Mouse (Mus musculus) mesoderm, embryonic 11.5 days (tissue): ENCODE data around the gene Krtap4-2.
"Not testable (repeated sequence)": the region's sequence is repeated elsewhere in the genome, so short reads cannot be mapped to it uniquely, and the experiment has no call there.

Source experiments
- DNase-seq: peaks from one replicate; pipeline ENCODE4 v3.0.0-alpha.2; 2012; ENCODE audit warnings: low read depth, low spot score

Gene Krtap4-2

GRCm38 (mm10) chr11:99634653-99635134, at the start of gene Krtap4-2:
Gene Krtap4-2, minus strand, starts transcription at chr11:99635084.
- DNase-seq, result no peak

DNA sequence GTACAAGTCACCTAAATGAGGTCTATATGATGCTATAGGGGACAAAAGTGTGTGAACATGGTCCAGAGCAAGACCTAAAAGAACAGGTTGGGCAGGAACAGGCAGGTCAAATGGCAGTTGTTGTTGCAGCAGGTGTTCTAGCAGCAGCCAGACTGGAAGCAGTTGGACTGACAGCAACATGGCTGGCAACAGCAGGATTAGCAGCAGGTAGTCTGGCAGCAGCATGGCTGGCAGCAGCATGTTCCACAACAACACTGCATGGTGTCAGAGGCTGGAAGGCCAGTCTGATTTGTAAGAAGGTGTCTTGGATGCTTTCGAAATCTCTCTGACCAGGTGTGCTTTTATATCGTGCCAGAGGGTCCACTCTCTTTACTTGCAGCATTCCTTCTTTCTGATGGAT, 48.6 kb upstream of the Krtap4-2 start:
- no peak for DNase-seq

- DNase-seq, result no peak
These were observed 31.0 kb upstream of the Krtap4-2 start, which contains the start of gene Krtap4-6 for GRCm38 (mm10) chr11:99665860-99666259. Gene Krtap4-6, minus strand, starts transcription at chr11:99665960.

DNA sequence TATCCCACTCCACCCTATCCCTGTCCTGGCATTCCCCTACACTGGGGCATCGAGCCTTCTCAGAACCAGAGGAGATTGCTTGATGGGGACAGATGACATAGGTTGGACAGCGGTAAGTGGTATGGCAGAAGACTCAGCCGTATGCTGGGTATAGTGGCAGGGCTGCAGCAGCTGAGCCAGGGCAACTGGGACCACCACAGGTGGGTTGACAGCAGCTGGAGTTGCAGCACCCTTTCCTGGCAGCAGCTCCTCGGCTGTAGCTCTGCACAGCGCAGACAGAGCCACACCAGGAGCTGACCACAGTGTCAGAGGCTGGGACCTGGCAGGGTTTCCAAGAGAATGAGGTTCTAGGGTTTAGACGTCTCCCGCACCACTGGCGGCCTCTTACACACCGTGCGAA, 27.9 kb upstream of the Krtap4-2 start:
- DNase-seq, result no peak

DNA sequence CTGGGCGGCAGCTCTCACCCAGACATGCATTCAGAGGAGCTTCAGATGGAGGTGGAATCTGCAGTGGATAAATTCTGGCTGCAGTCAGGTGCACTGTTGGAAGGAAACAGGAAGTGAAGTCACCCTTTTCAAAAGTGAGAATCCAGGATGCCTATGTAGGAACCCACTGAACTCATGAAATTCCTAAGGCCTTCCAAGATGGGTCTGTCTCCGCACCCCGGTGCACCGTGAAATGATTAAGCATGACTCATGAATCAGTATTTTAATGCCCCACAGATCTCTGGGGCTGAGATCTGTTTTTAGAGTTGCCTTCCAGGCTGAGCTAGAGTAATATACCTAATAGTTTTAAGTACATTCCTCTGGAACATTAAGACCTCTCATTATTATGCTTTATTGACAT, 24.4 kb upstream of the Krtap4-2 start:
- no peak for DNase-seq

- DNase-seq, result not testable (repeated sequence)
These were observed 23.7 kb upstream of the Krtap4-2 start, which contains the start of gene Gm11563 for GRCm38 (mm10) chr11:99658467-99659010. Gene Gm11563, minus strand, starts transcription at chr11:99658960.

DNA sequence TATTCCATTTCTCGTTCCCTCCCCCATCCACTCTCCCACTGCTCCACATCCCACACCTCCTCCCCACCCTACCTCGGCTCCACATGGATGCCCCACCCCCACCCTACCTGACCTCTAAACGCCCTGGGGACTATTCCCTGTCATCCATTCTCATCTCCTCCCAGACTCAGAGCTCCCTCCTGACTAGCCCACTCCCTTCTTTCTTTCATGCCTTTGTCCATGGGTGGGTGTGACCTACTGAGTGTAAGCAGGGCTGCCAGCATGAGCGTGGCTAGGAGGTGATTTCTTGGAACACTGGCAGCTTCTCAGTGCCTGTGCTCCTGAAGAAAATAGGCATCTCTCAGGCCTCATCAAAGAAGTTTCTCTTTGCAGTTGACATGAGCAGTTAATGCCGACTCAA, 22.2 kb upstream of the Krtap4-2 start:
- DNase-seq, result no peak

- no peak for DNase-seq
These were observed 15.3 kb upstream of the Krtap4-2 start, which contains the start of gene Gm11555 for GRCm38 (mm10) chr11:99650136-99650535. Gene Gm11555, minus strand, starts transcription at chr11:99650236.

- no peak for DNase-seq
These were observed 11.6 kb upstream of the Krtap4-2 start for GRCm38 (mm10) chr11:99646444-99646843.

- no peak for DNase-seq
These were observed 9.5 kb upstream of the Krtap4-2 start for GRCm38 (mm10) chr11:99644351-99644750.

DNA sequence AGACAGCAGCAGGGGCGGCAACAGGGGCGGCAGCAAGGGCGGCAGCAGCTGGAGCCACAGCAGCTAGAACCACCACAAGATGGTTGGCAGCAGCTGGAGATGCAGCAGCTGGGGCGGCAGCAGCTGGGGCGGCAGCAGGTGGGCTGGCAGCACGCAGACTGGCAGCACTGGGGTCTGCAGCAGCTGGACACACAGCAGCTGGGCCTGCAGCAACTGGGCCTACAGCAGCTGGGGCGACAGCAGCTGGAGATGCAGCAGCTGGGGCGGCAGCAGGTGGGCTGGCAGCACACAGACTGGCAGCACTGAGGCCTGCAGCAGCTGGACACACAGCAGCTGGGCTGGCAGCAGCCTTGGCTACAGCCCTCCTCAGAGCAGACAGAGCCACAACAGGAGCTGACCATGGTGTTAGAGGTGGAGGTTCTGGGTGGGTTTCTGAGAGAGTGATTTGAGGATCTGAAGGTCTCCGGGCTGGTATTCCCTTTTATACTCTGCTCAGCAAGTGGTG, 8.8 kb upstream of the Krtap4-2 start, which contains the start of gene Krtap4-7:
Gene Krtap4-7, minus strand, starts transcription at position 455 of the 505 bp plus-strand sequence.
- DNase-seq, result not testable (repeated sequence)

DNA sequence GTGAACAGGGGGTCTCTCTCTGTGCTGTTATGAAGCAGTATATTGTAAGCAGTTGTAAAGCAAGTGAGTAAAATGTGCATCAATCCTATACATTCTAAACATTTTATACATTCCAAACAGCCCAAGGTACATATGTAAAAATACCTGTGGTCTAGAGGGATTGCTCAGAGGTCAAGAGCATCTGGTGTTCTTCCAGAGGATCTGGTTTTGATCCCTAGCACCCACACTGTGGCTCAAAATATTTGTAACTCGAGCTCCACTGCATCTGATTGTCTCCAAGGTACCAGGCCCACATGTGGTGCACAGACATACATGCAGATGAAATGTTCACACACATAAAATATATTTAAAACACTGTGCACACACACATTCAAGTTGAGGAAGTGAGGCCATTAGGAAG, 6.0 kb upstream of the Krtap4-2 start:
- no peak for DNase-seq

- DNase-seq, result no peak
These were observed 2.2 kb upstream of the Krtap4-2 start for GRCm38 (mm10) chr11:99637086-99637485.

- no peak for DNase-seq
These were observed 1.6 kb downstream of the Krtap4-2 start for GRCm38 (mm10) chr11:99633293-99633692.

DNA sequence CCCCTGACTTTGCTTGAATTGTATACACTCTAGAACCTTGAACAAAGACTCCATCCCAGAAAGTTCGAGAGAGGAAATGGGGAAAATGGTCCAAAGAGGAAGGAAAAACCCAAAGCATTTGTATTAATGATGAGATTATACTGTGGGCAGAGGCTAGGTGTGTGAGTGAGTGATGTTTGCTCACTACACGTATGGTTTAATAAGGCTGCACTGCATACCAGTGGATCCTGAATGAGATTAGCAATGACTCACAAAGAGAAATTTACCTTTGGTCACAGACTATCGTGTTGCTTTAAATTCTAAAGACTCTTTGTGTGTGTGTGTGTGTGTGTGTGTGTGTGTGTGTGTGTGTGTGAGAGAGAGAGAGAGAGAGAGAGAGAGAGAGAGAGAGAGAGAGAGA, 4.0 kb downstream of the Krtap4-2 start:
- DNase-seq, result no peak

GRCm38 (mm10) chr11:99628138-99628537, 6.7 kb downstream of the Krtap4-2 start, which contains the start of gene Krtap4-1:
Gene Krtap4-1, minus strand, starts transcription at chr11:99628238.
- no peak for DNase-seq

GRCm38 (mm10) chr11:99620335-99620734, 14.5 kb downstream of the Krtap4-2 start, which contains the start of gene Gm11562:
Gene Gm11562, minus strand, starts transcription at chr11:99620435.
- no peak for DNase-seq

DNA sequence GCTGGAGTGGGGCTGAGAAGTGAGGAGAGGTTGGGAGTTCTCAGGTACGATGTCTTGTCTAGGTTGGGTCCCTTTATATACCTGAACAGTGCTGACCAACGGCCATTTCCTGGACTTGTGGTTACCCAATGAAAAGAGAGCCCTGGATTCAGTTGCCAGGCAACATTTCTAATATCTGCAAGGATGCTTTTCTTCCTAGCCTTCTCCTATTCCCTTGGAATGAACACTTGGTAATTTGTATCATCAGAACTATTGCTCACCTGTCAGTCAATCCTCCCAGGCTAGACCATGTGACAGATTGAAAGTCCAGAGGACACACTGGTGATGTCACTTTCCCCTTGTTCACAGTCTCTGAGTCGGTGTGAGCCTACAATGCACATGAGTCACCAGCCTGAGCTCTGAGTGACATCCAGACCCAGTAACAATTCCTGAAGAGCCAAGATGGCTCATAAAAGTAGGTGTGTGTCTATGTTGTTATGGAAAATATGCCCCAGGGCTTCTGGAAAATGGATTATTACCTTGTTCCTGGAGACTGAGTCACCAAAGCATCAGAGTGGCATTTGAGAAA, 20.0 kb downstream of the Krtap4-2 start, which contains the start of gene Krtap2-4:
Gene Krtap2-4, minus strand, starts transcription at position 51 of the 568 bp plus-strand sequence.
- DNase-seq, result no peak

DNA sequence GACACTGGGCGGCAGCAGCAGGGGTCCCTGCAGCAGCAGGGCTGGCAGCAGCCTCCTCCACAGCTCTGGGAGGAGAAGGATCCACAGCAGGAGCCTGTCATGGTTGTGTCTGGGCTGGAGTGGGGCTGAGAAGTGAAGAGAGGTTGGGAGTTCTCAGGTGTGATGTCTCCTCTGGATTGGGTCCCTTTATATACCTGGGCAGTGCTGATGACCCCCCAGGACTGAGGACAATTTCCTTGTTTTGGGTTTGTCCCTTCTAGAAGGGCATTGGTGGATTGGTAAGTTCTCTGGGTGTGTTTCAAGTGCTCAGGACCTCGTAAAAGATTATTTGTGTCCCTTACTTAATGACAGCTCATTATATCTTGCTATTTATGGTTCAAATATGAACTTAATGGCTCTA, 24.8 kb downstream of the Krtap4-2 start, which contains the start of gene Gm11937:
Gene Gm11937, minus strand, starts transcription at position 101 of the 400 bp plus-strand sequence.
- not testable (repeated sequence) for DNase-seq

DNA sequence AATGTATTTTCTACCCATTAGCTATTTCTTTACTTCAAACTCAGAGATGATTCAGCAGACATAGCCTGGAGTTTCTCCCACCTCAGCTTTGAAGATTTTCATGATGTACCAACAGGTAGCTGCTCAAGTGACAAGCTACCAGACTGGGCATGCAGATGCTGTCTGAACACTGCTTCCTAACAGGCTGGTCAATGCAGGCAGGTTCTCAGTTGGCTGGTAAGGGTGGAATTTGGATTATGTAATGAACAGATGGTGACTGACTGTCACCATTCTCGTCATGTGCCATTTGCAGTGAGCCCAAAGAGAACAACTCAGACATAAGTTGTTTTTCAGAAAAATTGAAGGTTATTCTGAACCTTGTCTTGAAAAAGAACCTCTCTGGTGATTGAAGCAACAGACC, 25.8 kb downstream of the Krtap4-2 start:
- no peak for DNase-seq

- DNase-seq, result not testable (repeated sequence)
These were observed 31.7 kb downstream of the Krtap4-2 start, which contains the start of gene Gm11938 for GRCm38 (mm10) chr11:99603208-99603607. Gene Gm11938, minus strand, starts transcription at chr11:99603308.

- DNase-seq, result not testable (repeated sequence)
These were observed 37.1 kb downstream of the Krtap4-2 start, which contains the start of gene Krtap9-3 for GRCm38 (mm10) chr11:99597742-99598141. Gene Krtap9-3, minus strand, starts transcription at chr11:99598105.
